Mouse (Mus musculus) E14TG2a.4 (cell line): ENCODE measurements at regions not wholly inside any gene's neighbourhood (a gene's known extent, or its start where the extent isn't known, plus 50 kb on each side); places are given as distances from the start of the nearest gene placed in this dataset.

Experiments used
- CTCF ChIP-seq: conservative IDR thresholded peaks from 2 replicates; pipeline ENCODE4 v1.5.1; 2014; ENCODE audit warnings: low read length
- NANOG ChIP-seq: IDR thresholded peaks from 2 replicates; pipeline ENCODE4 v1.6.1; 2014; ENCODE audit warnings: borderline replicate concordance, low read length, mixed read lengths
- POU5F1 ChIP-seq: IDR thresholded peaks from 2 replicates; pipeline ENCODE4 v1.6.1; 2014; ENCODE audit warnings: low read length, borderline replicate concordance

DNA sequence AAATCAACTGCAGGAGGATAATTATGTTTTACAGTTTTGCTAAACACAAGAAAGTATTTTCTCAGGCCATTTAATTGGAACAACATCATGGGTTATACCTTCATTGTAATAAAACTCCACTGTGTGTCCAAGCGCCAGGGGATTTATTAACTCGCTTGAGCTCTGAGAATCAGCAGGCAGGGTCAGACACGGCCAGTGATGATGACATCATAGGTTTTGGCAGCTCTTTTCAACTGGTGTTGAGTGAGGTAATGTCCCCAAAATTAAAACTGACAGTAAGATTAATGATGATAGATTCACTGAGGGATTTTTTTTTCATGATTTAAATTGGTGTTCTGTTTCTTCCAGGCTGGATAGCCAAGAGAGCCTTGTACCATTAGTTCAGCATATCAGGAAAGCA, 576.7 kb upstream of the Clint1 start:
- TF ChIP-seq CTCF (no peak), POU5F1 (no peak), NANOG (no peak)
